Mouse (Mus musculus) ovary, postnatal 14 days (tissue): ENCODE results near the gene Hoxa4.

ENCODE experiments used
- DNase-seq: peaks from one replicate; pipeline ENCODE4 v3.0.0; 2022; ENCODE audit warnings: low spot score

Gene Hoxa4

GRCm38 (mm10) chr6:52179690-52180089 is 11.9 kb downstream of the Hoxa4 start:
- DNase-seq: no peak

- no peak for DNase-seq
Observed at GRCm38 (mm10) chr6:52178918-52179665, 12.5 kb downstream of the Hoxa4 start.

- DNase-seq: no peak
Observed at GRCm38 (mm10) chr6:52177806-52178205, 13.7 kb downstream of the Hoxa4 start.

GRCm38 (mm10) chr6:52177061-52177735 is 14.4 kb downstream of the Hoxa4 start, which contains the start of gene 5730596B20Rik:
Gene 5730596B20Rik, plus strand, starts transcription at chr6:52177498.
- no peak for DNase-seq

GRCm38 (mm10) chr6:52176391-52176790 is 15.2 kb downstream of the Hoxa4 start:
- DNase-seq: no peak

GRCm38 (mm10) chr6:52175864-52176263 is 15.7 kb downstream of the Hoxa4 start:
- no peak for DNase-seq

GRCm38 (mm10) chr6:52174968-52175751 is 16.4 kb downstream of the Hoxa4 start:
- no peak for DNase-seq

GRCm38 (mm10) chr6:52173648-52174047 is 17.9 kb downstream of the Hoxa4 start:
- no peak for DNase-seq

GRCm38 (mm10) chr6:52172501-52172900 is 19.1 kb downstream of the Hoxa4 start:
- DNase-seq: no peak

- no peak for DNase-seq
Observed at GRCm38 (mm10) chr6:52171938-52172337, 19.6 kb downstream of the Hoxa4 start.

- no peak for DNase-seq
Observed at GRCm38 (mm10) chr6:52171331-52171730, 20.2 kb downstream of the Hoxa4 start.

- no peak for DNase-seq
Observed at GRCm38 (mm10) chr6:52170898-52171223, 20.7 kb downstream of the Hoxa4 start.

GRCm38 (mm10) chr6:52170166-52170897 is 21.2 kb downstream of the Hoxa4 start:
- DNase-seq: no peak

GRCm38 (mm10) chr6:52169499-52170165 is 21.9 kb downstream of the Hoxa4 start:
- no peak for DNase-seq

GRCm38 (mm10) chr6:52168191-52169055 is 23.1 kb downstream of the Hoxa4 start:
- no peak for DNase-seq

GRCm38 (mm10) chr6:52167736-52168161 is 23.8 kb downstream of the Hoxa4 start:
- DNase-seq: no peak

- DNase-seq: no peak
Observed at GRCm38 (mm10) chr6:52167176-52167575, 24.4 kb downstream of the Hoxa4 start.

- DNase-seq: no peak
Observed at GRCm38 (mm10) chr6:52166431-52167077, 25.0 kb downstream of the Hoxa4 start.

- DNase-seq: no peak
Observed at GRCm38 (mm10) chr6:52165441-52166370, 25.8 kb downstream of the Hoxa4 start.
